Mouse (Mus musculus) adrenal gland, postnatal 36 days (tissue): ENCODE data around the gene Syt16. TPM values are rescaled to one million over a fixed set of nuclear protein-coding genes. Genes with fewer than 3 reads are reported as not detected.
A peak's percentile ranks its signal among the peaks of the same experiment; 100 is the strongest.

Source experiments
- DNase-seq, 2 experiments: peaks; one replicate each; pipeline ENCODE4 v3.0.0; 2021; ENCODE audit warnings: mixed read lengths in 1 of 2
- total RNA-seq, 2 experiments: library from RNA; stranded (reverse); gene quantifications; 2 replicates each; pipeline ENCODE4 v1.2.3; 2021

Gene Syt16
- total RNA-seq, 2 experiments from 2014 or later = 0.16 to 0.66 TPM

GRCm38 (mm10) chr12:74105811-74106513, 108.5 kb downstream of the Syt16 start:
- DNase-seq = no peak

- no peak for DNase-seq
Measured at GRCm38 (mm10) chr12:74108663-74109081, 111.2 kb downstream of the Syt16 start.

GRCm38 (mm10) chr12:74109462-74110068, 112.1 kb downstream of the Syt16 start:
- no peak for DNase-seq

GRCm38 (mm10) chr12:74116825-74117224, 119.4 kb downstream of the Syt16 start:
- peak; percentile 3 to 7 for DNase-seq

- no peak for DNase-seq
Measured at GRCm38 (mm10) chr12:74125796-74126195, 128.3 kb downstream of the Syt16 start.

GRCm38 (mm10) chr12:74128229-74128628, 130.8 kb downstream of the Syt16 start:
- no peak for DNase-seq

- DNase-seq = no peak
Measured at GRCm38 (mm10) chr12:74131790-74132189, 134.3 kb downstream of the Syt16 start.

- no peak for DNase-seq
Measured at GRCm38 (mm10) chr12:74142147-74142546, 144.7 kb downstream of the Syt16 start.

- no peak for DNase-seq
Measured at GRCm38 (mm10) chr12:74144385-74144784, 146.9 kb downstream of the Syt16 start.

GRCm38 (mm10) chr12:74160791-74161190, 163.3 kb downstream of the Syt16 start:
- DNase-seq = no peak

GRCm38 (mm10) chr12:74163080-74163479, 165.6 kb downstream of the Syt16 start:
- no peak for DNase-seq

GRCm38 (mm10) chr12:74171257-74171656, 173.8 kb downstream of the Syt16 start:
- DNase-seq = no peak

GRCm38 (mm10) chr12:74173902-74174301, 176.4 kb downstream of the Syt16 start:
- DNase-seq = no peak

GRCm38 (mm10) chr12:74184596-74184995, 187.1 kb downstream of the Syt16 start:
- DNase-seq = peak; percentile 2 to 4

- no peak for DNase-seq
Measured at GRCm38 (mm10) chr12:74188243-74188785, 190.9 kb downstream of the Syt16 start.

GRCm38 (mm10) chr12:74188815-74189214, 191.4 kb downstream of the Syt16 start:
- DNase-seq = no peak

GRCm38 (mm10) chr12:74189840-74190239, 192.4 kb downstream of the Syt16 start:
- DNase-seq = no peak

- no peak for DNase-seq
Measured at GRCm38 (mm10) chr12:74190297-74190696, 192.8 kb downstream of the Syt16 start.

GRCm38 (mm10) chr12:74192552-74192951, 195.1 kb downstream of the Syt16 start:
- peak; percentile 18 to 20 for DNase-seq

- no peak for DNase-seq
Measured at GRCm38 (mm10) chr12:74201410-74201809, 203.9 kb downstream of the Syt16 start.

- DNase-seq = no peak
Measured at GRCm38 (mm10) chr12:74202431-74203042, 205.1 kb downstream of the Syt16 start.

- DNase-seq = no peak
Measured at GRCm38 (mm10) chr12:74212156-74212555, 214.7 kb downstream of the Syt16 start.

- DNase-seq = no peak
Measured at GRCm38 (mm10) chr12:74216103-74216728, 218.8 kb downstream of the Syt16 start.
